Mouse (Mus musculus) left cerebral cortex, adult 2 months (tissue): ENCODE measurements around the gene Lmod2. TPM values are rescaled to one million over a fixed set of nuclear protein-coding genes. Genes with fewer than 3 reads are reported as not detected.

ENCODE experiments used
- DNase-seq, 2 experiments: peaks; one replicate each; pipeline ENCODE4 v3.0.0; 2021 to 2022; ENCODE audit warnings: low spot score in 2 of 2, mixed read lengths in 1 of 2; ENCODE audit errors: extremely low spot score in 1 of 2
- H3K27ac ChIP-seq: fragments of 200-600 bp; 2 replicates; pipeline ENCODE4 v1.8.1; 2022
- H3K4me3 ChIP-seq: fragments of 200-600 bp; 2 replicates; pipeline ENCODE4 v1.8.1; 2022
- CTCF ChIP-seq: fragments of 200-600 bp; IDR thresholded peaks from 2 replicates; pipeline ENCODE4 v1.8.1; 2022; ENCODE audit warnings: antibody characterized with exemption, mild to moderate bottlenecking, moderate library complexity
- intact Hi-C: fragments of 180-260 bp; cut with DNase I; formaldehyde crosslinking; loops from one replicate; pipeline ENCODE4 v1.15.1; 2025
- long read RNA-seq, 2 experiments: library from polyadenylated mRNA; stranded (forward); transcript quantifications; one replicate each; pipeline ENCODE4 v2.0.0; 2021; ENCODE audit warnings: borderline mapping rate in 2 of 2
- total RNA-seq, 2 experiments: library from RNA; stranded (reverse); gene quantifications; 2 replicates each; pipeline ENCODE4 v1.2.3; 2021

Lmod2 gene
- not detected for total RNA-seq
- long read RNA-seq, experiment 1 = 0 reads
- long read RNA-seq, experiment 2 = 0 reads

- no peak for DNase-seq
- Histone ChIP-seq H3K4me3 (no peak within 1 kb of the TSS), H3K27ac (no peak within 1 kb of the TSS)
- intact Hi-C loops = no loop called here
- no peak for TF ChIP-seq CTCF
Measured at GRCm38 (mm10) chr6:24597500-24597899, at the start of gene Lmod2. Gene Lmod2 (plus strand): TSS chr6:24597762.

- H3K27ac ChIP-seq = peak overlapping the region; percentile 44; the same call in 1 of the 2 replicates
Measured at GRCm38 (mm10) chr6:24549801-24550200, 47.8 kb upstream of the Lmod2 start.

GRCm38 (mm10) chr6:24552046-24552445 is 45.5 kb upstream of the Lmod2 start:
- H3K27ac ChIP-seq = no peak overlapping the region; the same call in 1 of the 2 replicates
- intact Hi-C loops = no loop called here
- no peak overlapping the region for H3K4me3 ChIP-seq
- no peak for TF ChIP-seq CTCF
- DNase-seq = no peak

More at GRCm38 (mm10) chr6:24549801-24550200, 47.8 kb upstream of the Lmod2 start:
- no peak for TF ChIP-seq CTCF
- intact Hi-C loops = loop anchor here (2.0 kb wide), 1 partner anchor 63 kb away; no protein-coding TSS in a partner anchor
- no peak for DNase-seq
- H3K4me3 ChIP-seq = no peak overlapping the region

- intact Hi-C loops = no loop called here
- H3K4me3 ChIP-seq = no peak overlapping the region
- TF ChIP-seq CTCF = no peak
- DNase-seq = no peak
- H3K27ac ChIP-seq = no peak overlapping the region; the same call in 1 of the 2 replicates
Measured at GRCm38 (mm10) chr6:24554427-24555086, 43.0 kb upstream of the Lmod2 start.

GRCm38 (mm10) chr6:24555488-24555887 is 42.1 kb upstream of the Lmod2 start:
- TF ChIP-seq CTCF = no peak
- Histone ChIP-seq H3K27ac (no peak overlapping the region), H3K4me3 (no peak overlapping the region)
- DNase-seq = no peak
- intact Hi-C loops = no loop called here

GRCm38 (mm10) chr6:24564081-24564480 is 33.5 kb upstream of the Lmod2 start:
- H3K27ac ChIP-seq = no peak overlapping the region
- peak in 1 of 2 experiments; percentile 23 for DNase-seq
- intact Hi-C loops = no loop called here
- no peak overlapping the region for H3K4me3 ChIP-seq
- TF ChIP-seq CTCF = no peak; the same call in 1 of the 2 replicates

- no peak for DNase-seq
- TF ChIP-seq CTCF = no peak
- intact Hi-C loops = no loop called here
- Histone ChIP-seq H3K27ac (no peak overlapping the region), H3K4me3 (no peak overlapping the region)
Measured at GRCm38 (mm10) chr6:24564886-24565285, 32.7 kb upstream of the Lmod2 start.

GRCm38 (mm10) chr6:24568963-24569362 is 28.6 kb upstream of the Lmod2 start:
- TF ChIP-seq CTCF = peak; percentile 41
- Histone ChIP-seq H3K4me3 (no peak overlapping the region), H3K27ac (no peak overlapping the region)
- intact Hi-C loops = no loop called here
- DNase-seq = no peak

GRCm38 (mm10) chr6:24569711-24570110 is 27.9 kb upstream of the Lmod2 start:
- TF ChIP-seq CTCF = no peak
- no peak overlapping the region for H3K27ac ChIP-seq
- intact Hi-C loops = no loop called here
- DNase-seq = no peak
- H3K4me3 ChIP-seq = no peak overlapping the region

GRCm38 (mm10) chr6:24570278-24570677 is 27.3 kb upstream of the Lmod2 start:
- DNase-seq = no peak
- Histone ChIP-seq H3K27ac (no peak overlapping the region), H3K4me3 (no peak overlapping the region)
- TF ChIP-seq CTCF = no peak
- intact Hi-C loops = no loop called here

GRCm38 (mm10) chr6:24571126-24571525 is 26.4 kb upstream of the Lmod2 start:
- no peak for TF ChIP-seq CTCF
- Histone ChIP-seq H3K4me3 (no peak overlapping the region), H3K27ac (no peak overlapping the region)
- intact Hi-C loops = no loop called here
- DNase-seq = no peak

- TF ChIP-seq CTCF = no peak
- Histone ChIP-seq H3K27ac (no peak overlapping the region), H3K4me3 (no peak overlapping the region)
- no peak for DNase-seq
- intact Hi-C loops = no loop called here
Measured at GRCm38 (mm10) chr6:24572431-24572830, 25.1 kb upstream of the Lmod2 start.

GRCm38 (mm10) chr6:24573319-24573718 is 24.2 kb upstream of the Lmod2 start:
- Histone ChIP-seq H3K27ac (no peak overlapping the region), H3K4me3 (no peak overlapping the region)
- intact Hi-C loops = no loop called here
- TF ChIP-seq CTCF = no peak
- DNase-seq = no peak
